Mouse (Mus musculus): ENCODE data around the gene Lrrc74b. TPM values are rescaled to one million over a fixed set of nuclear protein-coding genes. Genes with fewer than 3 reads are reported as not detected.

Lrrc74b gene
- polyA plus RNA-seq, 1 experiment from 2014 or later: 1.3 TPM

DNA sequence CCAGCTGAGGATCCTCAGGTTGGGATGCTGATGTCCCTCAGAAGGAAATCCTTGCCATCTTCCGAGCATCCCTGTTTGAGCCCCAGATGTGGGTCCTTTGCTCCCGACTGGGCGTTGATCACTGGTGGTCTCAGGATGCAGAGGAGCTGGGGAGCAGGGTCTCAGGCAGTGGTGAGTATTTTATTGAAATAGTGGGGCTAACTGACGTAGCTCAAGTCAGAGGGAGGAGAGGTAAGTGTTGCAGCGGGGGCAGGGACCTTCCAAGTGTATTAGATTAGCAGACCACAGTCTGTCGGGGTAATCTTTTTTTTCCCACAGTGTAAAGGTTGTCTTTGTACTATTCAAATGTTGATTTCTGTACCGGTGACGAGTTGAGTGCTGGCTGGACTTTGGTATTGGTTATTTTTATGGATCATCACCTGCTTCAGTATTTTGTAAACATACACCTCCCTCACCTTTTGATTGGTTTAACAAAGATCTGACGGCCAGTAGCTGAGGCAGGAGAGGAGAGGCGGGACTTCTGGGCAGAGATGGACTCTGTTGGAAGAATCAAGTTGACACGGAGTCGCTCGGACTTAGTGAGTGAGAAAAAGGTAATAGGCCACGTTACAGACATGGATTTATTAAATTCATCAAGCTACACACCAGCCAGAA is 28.2 kb downstream of the Lrrc74b start:
- no peaks in the 10 kb centered on the region for H3K9me3 ChIP-seq
- H3K4me2 ChIP-seq: no peak overlapping the region
- H3K27ac ChIP-seq: no peak overlapping the region
- WGBS: 71% methylated on average over 14 of the region's 14 CpGs
- H3K36me3 ChIP-seq (replicated peaks): 0 out of 2 replicates have a peak, but pooled peaks cover 2% of the 10 kb centered on the region
- H3K27me3 ChIP-seq (replicated peaks): no peaks in the 10 kb centered on the region
- no peak overlapping the region for H3K4me3 ChIP-seq
- no peak for ATAC-seq (replicated peaks)
- no peak overlapping the region for H3K9ac ChIP-seq
- H3K4me1 ChIP-seq: peaks cover 22% of the 10 kb centered on the region

DNA sequence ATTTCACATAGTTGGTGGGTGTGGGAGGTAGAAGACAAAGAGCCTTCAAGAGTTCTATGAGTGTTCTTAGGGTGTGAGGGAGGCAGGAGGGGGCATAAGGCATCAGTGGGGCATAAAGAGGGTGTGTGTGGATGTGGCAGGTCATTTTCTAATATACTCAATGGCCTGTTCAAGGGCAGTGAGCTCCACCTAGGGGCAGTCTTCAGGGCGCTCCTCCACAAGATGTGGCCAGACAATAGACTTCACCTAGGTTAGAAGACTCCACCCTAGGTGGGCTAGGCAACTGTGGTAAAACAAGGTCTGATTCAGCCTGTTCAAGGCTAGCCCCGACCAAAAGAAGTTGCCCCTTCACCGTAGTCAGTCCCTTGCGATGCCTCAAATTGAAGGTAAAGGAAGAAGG is 28.8 kb downstream of the Lrrc74b start:
- H3K4me2 ChIP-seq: peak overlapping the region; percentile 92; the same call in 1 of the 2 replicates
- 63% methylated on average over 4 of the region's 4 CpGs for WGBS

DNA sequence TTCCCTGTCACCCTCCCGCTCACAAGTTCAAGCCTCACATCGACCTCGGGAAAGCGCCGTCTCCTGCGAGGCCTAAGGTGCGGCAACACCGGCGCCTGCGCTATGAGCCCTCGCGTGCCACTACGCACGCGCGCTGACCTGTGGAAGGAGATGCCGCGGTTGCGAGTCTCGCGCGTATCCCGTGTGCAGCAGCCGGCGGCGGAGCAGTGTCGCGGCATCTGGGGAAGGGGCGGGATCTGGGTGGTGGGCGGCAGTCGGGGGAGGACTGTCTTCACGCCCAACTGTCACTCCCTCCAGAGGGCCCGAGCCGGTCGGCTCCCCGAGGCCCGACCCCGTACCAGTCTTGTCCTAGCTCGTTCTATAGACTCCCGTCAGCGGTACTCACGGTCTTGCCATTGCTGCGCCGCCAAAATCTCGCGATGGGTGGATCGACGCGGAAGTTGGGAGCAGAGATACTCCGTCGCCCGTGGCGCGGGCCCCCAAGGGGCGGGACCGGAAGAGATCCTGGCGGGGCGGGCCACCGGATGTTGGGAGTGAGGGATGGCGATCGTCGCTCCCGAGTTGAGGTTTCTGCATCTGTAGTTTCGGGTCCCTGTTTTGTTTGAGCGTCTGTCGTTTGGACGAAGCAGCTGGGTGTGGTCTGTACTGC is 30.3 kb downstream of the Lrrc74b start, which contains the start of gene Thap7:
Gene Thap7, minus strand, starts transcription at position 497 of the 649 bp plus-strand sequence.
- Histone ChIP-seq H3K4me2 (peak within 1 kb of the TSS; percentile 92), H3K9me3 (no peaks in the 10 kb centered on the region), H3K27ac (peak within 1 kb of the TSS; percentile 99), H3K9ac (peak within 1 kb of the TSS; percentile 84), H3K27me3 (replicated peaks) (no peaks in the 10 kb centered on the region), H3K4me3 (peak within 1 kb of the TSS; percentile 75), H3K36me3 (replicated peaks) (peaks cover 11% of the 10 kb centered on the region; the same call in 1 of the 2 replicates), H3K4me1 (peaks cover 22% of the 10 kb centered on the region)
- ATAC-seq (replicated peaks): peak; percentile 97
- WGBS: under 1% methylated on average over 67 of the region's 67 CpGs

More for the DNA sequence above, 28.8 kb downstream of the Lrrc74b start:
- Histone ChIP-seq H3K9me3 (no peaks in the 10 kb centered on the region), H3K9ac (no peak overlapping the region), H3K4me3 (no peak overlapping the region), H3K36me3 (replicated peaks) (peaks cover 6% of the 10 kb centered on the region; the same call in 1 of the 2 replicates), H3K4me1 (peaks cover 22% of the 10 kb centered on the region), H3K27ac (no peak overlapping the region), H3K27me3 (replicated peaks) (no peaks in the 10 kb centered on the region)
- no peak for ATAC-seq (replicated peaks)

DNA sequence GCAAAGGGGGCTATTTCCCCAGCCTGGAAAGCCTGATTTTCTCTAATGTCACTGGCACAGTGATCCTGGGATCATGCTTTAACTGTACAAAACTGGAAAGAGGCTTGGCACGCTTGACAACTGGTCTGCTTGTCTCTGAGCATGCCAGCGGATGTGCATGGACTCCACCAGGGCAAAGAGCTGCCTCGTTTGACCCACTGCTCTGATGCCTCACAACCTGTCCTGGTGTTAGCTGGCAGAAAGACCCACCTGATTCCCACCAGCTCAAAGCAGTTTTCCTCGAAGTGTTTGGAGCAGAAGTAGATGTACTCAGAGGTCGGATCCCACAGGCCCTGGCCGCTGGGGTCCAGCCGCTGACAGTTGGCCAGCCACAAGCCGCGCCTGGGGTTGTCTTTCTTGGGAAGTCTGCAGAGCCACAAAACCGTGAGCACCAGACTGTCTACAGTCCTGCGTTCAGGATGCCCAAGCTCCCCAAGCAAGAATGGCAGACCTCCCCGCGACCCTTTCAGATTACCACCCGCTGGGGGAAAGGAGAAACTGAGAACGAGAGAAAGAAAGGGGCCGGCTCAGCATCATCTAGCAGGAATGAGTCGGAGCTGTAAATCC is 31.0 kb downstream of the Lrrc74b start:
- peak overlapping the region; percentile 92 for H3K4me2 ChIP-seq
- peak; percentile 19 for ATAC-seq (replicated peaks)
- peak overlapping the region; percentile 75 for H3K4me3 ChIP-seq
- no peaks in the 10 kb centered on the region for H3K27me3 ChIP-seq (replicated peaks)
- H3K4me1 ChIP-seq: peaks cover 22% of the 10 kb centered on the region
- no peaks in the 10 kb centered on the region for H3K9me3 ChIP-seq
- H3K27ac ChIP-seq: peak overlapping the region; percentile 99
- 17% methylated on average over 17 of the region's 17 CpGs for WGBS
- H3K36me3 ChIP-seq (replicated peaks): peaks cover 18% of the 10 kb centered on the region; the same call in 1 of the 2 replicates
- peak overlapping the region; percentile 84 for H3K9ac ChIP-seq

- Histone ChIP-seq H3K9me3 (no peaks in the 10 kb centered on the region), H3K4me3 (no peak overlapping the region), H3K27ac (no peak overlapping the region), H3K9ac (no peak overlapping the region), H3K4me1 (peaks cover 22% of the 10 kb centered on the region), H3K36me3 (replicated peaks) (peaks cover 32% of the 10 kb centered on the region), H3K4me2 (no peak overlapping the region), H3K27me3 (replicated peaks) (no peaks in the 10 kb centered on the region)
- no peak for ATAC-seq (replicated peaks)
- 89% methylated on average over 13 of the region's 13 CpGs for WGBS
Measured at GRCm38 (mm10) chr16:17528276-17528675, 32.8 kb downstream of the Lrrc74b start.

- ATAC-seq (replicated peaks): no peak
- H3K27me3 ChIP-seq (replicated peaks): no peaks in the 10 kb centered on the region
- H3K4me1 ChIP-seq: peaks cover 22% of the 10 kb centered on the region
- no peak overlapping the region for H3K9ac ChIP-seq
- no peak overlapping the region for H3K4me3 ChIP-seq
- H3K4me2 ChIP-seq: no peak overlapping the region
- no peak overlapping the region for H3K27ac ChIP-seq
- H3K9me3 ChIP-seq: no peaks in the 10 kb centered on the region
- H3K36me3 ChIP-seq (replicated peaks): peaks cover 37% of the 10 kb centered on the region
Measured at GRCm38 (mm10) chr16:17527606-17528005, 33.4 kb downstream of the Lrrc74b start.

DNA sequence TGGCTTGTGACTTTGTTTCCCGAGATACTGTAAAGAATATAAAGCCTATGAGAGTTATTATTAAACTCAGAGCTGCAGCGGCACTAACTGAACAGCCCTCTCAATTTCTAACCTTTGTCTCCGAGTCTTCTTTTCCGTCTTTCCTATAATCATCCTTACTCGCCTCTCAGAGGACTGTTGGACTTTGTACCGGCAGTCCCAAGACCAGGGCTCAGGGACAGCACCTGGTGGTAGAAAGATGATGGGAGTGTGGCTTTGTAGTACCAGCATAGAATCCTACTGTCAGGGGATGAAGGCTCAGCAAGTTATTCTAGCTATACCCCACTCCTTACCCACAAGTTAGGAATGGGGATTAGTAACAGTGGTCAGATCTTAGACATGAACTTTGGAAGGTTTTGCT is 34.8 kb downstream of the Lrrc74b start:
- H3K4me1 ChIP-seq: peaks cover 13% of the 10 kb centered on the region
- WGBS: 90% methylated on average over 6 of the region's 6 CpGs
- H3K27ac ChIP-seq: no peak overlapping the region
- H3K9me3 ChIP-seq: no peaks in the 10 kb centered on the region
- H3K36me3 ChIP-seq (replicated peaks): peaks cover 51% of the 10 kb centered on the region
- no peak overlapping the region for H3K4me3 ChIP-seq
- H3K9ac ChIP-seq: no peak overlapping the region
- H3K27me3 ChIP-seq (replicated peaks): no peaks in the 10 kb centered on the region
- ATAC-seq (replicated peaks): no peak
- no peak overlapping the region for H3K4me2 ChIP-seq

- Histone ChIP-seq H3K4me2 (no peak overlapping the region), H3K36me3 (replicated peaks) (peaks cover 58% of the 10 kb centered on the region), H3K9me3 (no peaks in the 10 kb centered on the region), H3K4me1 (peaks cover 13% of the 10 kb centered on the region), H3K27me3 (replicated peaks) (no peaks in the 10 kb centered on the region), H3K4me3 (no peak overlapping the region), H3K27ac (no peak overlapping the region), H3K9ac (no peak overlapping the region)
- 91% methylated on average over 3 of the region's 3 CpGs for WGBS
- no peak for ATAC-seq (replicated peaks)
Measured at GRCm38 (mm10) chr16:17525524-17525923, 35.5 kb downstream of the Lrrc74b start.

DNA sequence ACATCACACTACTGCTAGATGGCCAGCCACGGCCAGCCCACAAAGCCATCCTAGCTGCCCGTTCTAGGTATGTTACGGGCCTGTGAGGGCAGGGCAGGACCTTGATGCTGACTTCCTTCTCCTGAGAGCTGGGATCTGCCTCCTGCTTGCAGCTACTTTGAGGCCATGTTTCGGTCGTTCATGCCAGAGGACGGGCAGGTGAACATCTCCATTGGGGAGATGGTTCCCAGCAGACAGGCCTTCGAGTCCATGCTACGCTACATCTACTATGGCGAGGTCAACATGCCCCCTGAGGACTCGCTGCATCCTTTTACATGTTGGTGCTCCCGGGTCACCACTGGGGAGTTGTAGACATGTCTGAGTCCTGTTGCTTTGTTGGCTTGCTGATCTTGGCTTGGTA is 36.9 kb downstream of the Lrrc74b start:
- no peak overlapping the region for H3K4me3 ChIP-seq
- 93% methylated on average over 11 of the region's 11 CpGs for WGBS
- H3K27me3 ChIP-seq (replicated peaks): no peaks in the 10 kb centered on the region
- H3K9ac ChIP-seq: no peak overlapping the region
- ATAC-seq (replicated peaks): no peak
- 0 out of 2 replicates have a peak, but pooled peaks cover 3% of the 10 kb centered on the region for H3K4me1 ChIP-seq
- H3K4me2 ChIP-seq: no peak overlapping the region
- H3K9me3 ChIP-seq: no peaks in the 10 kb centered on the region
- peaks cover 72% of the 10 kb centered on the region for H3K36me3 ChIP-seq (replicated peaks)
- no peak overlapping the region for H3K27ac ChIP-seq

DNA sequence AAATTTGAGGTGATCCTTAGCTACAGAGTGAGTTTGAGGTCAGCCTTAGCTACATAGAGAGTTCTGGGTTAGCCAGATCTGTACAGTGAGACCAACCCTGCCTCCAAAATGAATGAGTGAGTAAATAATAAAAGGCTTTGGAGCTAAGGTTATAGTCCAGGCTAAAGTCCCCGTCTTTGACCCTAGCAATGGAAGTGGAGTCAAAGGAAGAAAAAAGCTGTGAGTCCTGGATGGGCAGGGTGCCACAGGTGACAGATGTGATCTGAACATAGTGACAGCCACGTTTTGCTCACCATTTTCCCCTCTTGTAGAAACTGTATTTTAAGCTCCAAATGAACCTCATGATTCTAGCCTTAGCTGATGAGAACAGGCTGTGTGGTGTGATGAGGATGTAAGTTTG is 42.1 kb downstream of the Lrrc74b start:
- no peak for ATAC-seq (replicated peaks)
- H3K36me3 ChIP-seq (replicated peaks): peaks cover 86% of the 10 kb centered on the region
- no peak overlapping the region for H3K27ac ChIP-seq

GRCm38 (mm10) chr16:17511431-17511830 is 49.6 kb downstream of the Lrrc74b start:
- peaks cover 20% of the 10 kb centered on the region for H3K4me1 ChIP-seq
- no peak for ATAC-seq (replicated peaks)
- H3K9me3 ChIP-seq: no peaks in the 10 kb centered on the region
- H3K27ac ChIP-seq: no peak overlapping the region
- 94% methylated on average over 4 of the region's 4 CpGs for WGBS
- no peak overlapping the region for H3K4me3 ChIP-seq
- no peaks in the 10 kb centered on the region for H3K27me3 ChIP-seq (replicated peaks)
- H3K9ac ChIP-seq: no peak overlapping the region
- H3K36me3 ChIP-seq (replicated peaks): peaks cover 40% of the 10 kb centered on the region
- no peak overlapping the region for H3K4me2 ChIP-seq

More for the DNA sequence above, 42.1 kb downstream of the Lrrc74b start:
- WGBS: 94% methylated on average over 2 of the region's 2 CpGs
- no peak overlapping the region for H3K4me3 ChIP-seq
- H3K9ac ChIP-seq: no peak overlapping the region
- no peaks in the 10 kb centered on the region for H3K27me3 ChIP-seq (replicated peaks)
- no peaks in the 10 kb centered on the region for H3K4me1 ChIP-seq
- H3K4me2 ChIP-seq: no peak overlapping the region
- H3K9me3 ChIP-seq: no peaks in the 10 kb centered on the region

DNA sequence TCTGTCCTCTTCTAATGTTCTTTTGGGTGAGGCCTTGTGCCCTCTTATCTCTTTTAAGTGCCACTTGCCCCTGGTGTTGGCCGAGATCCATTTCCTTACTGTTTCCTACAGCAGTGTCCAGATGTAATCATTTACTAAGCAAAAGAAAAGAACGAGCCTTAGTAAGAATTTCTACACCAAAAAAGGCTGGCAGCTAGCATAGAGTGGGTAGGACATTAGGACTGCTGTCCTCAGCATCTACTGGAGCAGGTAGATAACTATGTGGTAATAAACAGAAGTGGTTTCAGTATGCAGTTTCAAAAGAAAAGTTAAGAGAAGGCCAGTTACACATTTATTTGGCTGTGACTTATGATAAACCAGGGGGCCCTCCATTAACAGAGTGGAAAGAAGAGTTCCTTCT is 50.4 kb downstream of the Lrrc74b start:
- H3K9ac ChIP-seq: no peak overlapping the region
- no peak for ATAC-seq (replicated peaks)
- no peak overlapping the region for H3K4me2 ChIP-seq

More for the DNA sequence above, 50.4 kb downstream of the Lrrc74b start:
- WGBS: 93% methylated on average over 2 of the region's 2 CpGs
- H3K4me1 ChIP-seq: peaks cover 20% of the 10 kb centered on the region
- no peaks in the 10 kb centered on the region for H3K9me3 ChIP-seq
- H3K36me3 ChIP-seq (replicated peaks): peaks cover 34% of the 10 kb centered on the region
- H3K27me3 ChIP-seq (replicated peaks): no peaks in the 10 kb centered on the region
- no peak overlapping the region for H3K27ac ChIP-seq
- H3K4me3 ChIP-seq: no peak overlapping the region

Measured in midbrain, embryonic 15.5 days (tissue).